Mouse (Mus musculus): ENCODE measurements at regions not wholly inside any gene's neighbourhood (a gene's known extent, or its start where the extent isn't known, plus 50 kb on each side); places are given as distances from the start of the nearest gene placed in this dataset.

DNA sequence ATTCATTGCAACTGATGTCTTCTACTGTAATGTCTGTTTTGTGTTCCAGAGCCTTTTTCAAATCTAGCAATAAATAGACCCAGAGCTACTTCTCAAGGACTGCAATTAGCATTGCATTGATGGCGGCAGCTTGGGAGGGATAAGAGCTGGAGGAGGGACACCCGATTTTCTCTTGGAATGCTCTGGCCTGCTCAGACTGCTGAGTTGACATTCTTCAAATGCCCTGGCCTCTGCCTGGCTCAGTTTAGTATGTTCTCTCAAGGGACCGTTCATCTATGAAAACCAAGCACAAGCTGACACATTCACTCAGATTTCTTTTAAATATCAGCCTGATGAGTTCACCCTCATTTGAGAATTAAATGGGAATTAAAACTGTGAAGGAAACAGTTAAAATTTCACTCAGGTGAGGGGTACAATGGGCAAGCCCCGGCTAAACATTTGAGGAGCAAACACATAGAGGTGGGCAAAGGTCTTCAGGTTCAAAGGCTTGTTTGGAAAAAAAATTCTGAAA lies 70.5 kb upstream of the Bcl6 start:
- H3K4me1 ChIP-seq (ENCODE audit: control insufficient read depth, insufficient read depth, insufficient read length): no peaks in the 10 kb centered on the region
- DNase-seq (ENCODE audit: low read depth in 1 of 2, low spot score in 2 of 2): no peak
- TF ChIP-seq POLR2A (IDR thresholded peaks at IDR 0.05; ENCODE audit: low read depth, low read length) (no peak), CTCF (IDR thresholded peaks at IDR 0.05; ENCODE audit: extremely low read depth, insufficient read depth, insufficient read length, insufficient replicate concordance) (no peak)
- no peaks in the 10 kb centered on the region for H3K36me3 ChIP-seq (ENCODE audit: control insufficient read depth, insufficient read depth, low read length)
- H3K27me3 ChIP-seq (ENCODE audit: control insufficient read depth, insufficient read depth, low read length): no peaks in the 10 kb centered on the region
- H3K27ac ChIP-seq (ENCODE audit: insufficient read depth, low read length): no peak overlapping the region
- WGBS: 89% methylated on average over 4 of the region's 4 CpGs
- no peak overlapping the region for H3K4me3 ChIP-seq (ENCODE audit: extremely low read depth, insufficient read depth, insufficient read length)

DNA sequence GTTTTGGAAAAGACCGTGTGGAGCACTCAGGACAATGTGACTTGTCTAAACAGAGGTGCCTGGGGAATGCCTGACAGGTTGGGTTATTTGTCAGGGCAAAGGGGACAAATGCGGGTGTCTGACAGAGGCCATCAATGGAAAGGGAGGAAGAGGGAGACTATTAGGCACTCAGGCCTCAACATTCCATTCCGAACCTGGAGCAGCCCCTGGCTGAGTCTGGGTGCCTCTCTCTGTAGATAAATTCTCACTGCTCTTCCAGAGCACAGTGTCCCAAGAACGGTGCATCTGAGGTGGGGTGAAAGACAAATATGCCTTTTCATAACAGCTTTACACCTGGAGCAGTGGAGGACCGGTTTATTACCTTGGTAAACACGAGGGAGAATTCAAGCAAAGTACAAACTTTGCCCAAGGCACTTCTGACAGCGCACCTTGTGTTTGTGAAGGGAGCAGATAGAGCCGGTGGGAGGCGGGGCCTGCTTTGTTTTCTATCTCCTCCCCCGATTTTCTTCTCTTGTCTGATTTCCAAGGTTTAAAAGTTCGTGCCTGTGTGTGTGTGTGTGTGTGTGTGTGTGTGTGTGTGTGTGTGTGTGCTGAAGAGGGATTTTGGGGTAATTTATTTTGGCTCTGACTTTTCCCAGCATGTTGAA lies 68.4 kb upstream of the Bcl6 start:
- WGBS: 74% methylated on average over 11 of the region's 11 CpGs
- DNase-seq (ENCODE audit: low read depth in 1 of 2, low spot score in 2 of 2): no peak
- no peak overlapping the region for H3K27ac ChIP-seq (ENCODE audit: insufficient read depth, low read length)

DNA sequence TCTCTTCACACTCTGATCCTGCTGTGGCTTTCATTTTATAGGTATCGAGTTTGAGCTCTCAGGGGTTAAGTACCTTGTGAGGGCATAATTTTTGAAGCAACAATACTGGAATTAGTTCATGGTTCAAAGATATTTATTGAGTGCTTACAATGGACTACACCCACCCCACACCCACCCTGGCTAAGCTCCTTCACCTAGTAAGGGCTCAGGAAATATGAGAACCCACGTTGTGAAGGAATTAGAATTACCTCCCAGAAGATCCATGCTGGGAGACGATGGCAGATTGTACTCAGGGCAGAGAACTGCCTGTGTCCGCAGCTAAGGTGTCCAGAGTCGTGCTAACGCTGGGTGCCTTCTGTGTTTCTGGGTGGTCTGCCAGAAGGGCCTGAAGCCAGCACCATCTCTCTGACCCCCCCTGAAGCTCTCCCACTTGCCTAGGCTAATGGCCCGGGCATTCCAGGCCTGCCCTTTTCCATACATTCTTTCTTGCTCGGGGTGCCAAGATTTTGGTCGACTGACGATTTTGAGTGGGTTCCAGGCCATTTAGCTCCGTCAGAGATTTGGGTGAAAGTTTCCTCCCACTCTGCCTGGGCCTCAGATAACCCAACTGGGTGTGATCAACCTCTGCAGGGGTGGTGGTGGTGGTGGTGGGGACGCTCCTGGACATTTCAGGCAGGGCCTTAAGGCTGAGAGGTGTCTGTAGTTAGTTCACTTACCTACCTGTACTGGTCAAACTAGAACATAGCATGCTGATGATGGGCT lies 67.7 kb upstream of the Bcl6 start:
- no peak for DNase-seq (ENCODE audit: low read depth in 1 of 2, low spot score in 2 of 2)
- H3K36me3 ChIP-seq (ENCODE audit: control insufficient read depth, insufficient read depth, low read length): no peaks in the 10 kb centered on the region
- H3K4me1 ChIP-seq (ENCODE audit: control insufficient read depth, insufficient read depth, insufficient read length): no peaks in the 10 kb centered on the region
- H3K4me3 ChIP-seq (ENCODE audit: extremely low read depth, insufficient read depth, insufficient read length): no peak overlapping the region
- TF ChIP-seq CTCF (IDR thresholded peaks at IDR 0.05; ENCODE audit: extremely low read depth, insufficient read depth, insufficient read length, insufficient replicate concordance): no peak
- TF ChIP-seq POLR2A (IDR thresholded peaks at IDR 0.05; ENCODE audit: low read depth, low read length): no peak
- H3K27me3 ChIP-seq (ENCODE audit: control insufficient read depth, insufficient read depth, low read length): no peaks in the 10 kb centered on the region
- 84% methylated on average over 12 of the region's 12 CpGs for WGBS
- no peak overlapping the region for H3K27ac ChIP-seq (ENCODE audit: insufficient read depth, low read length)

More for the DNA sequence above, 68.4 kb upstream of the Bcl6 start:
- H3K4me3 ChIP-seq (ENCODE audit: extremely low read depth, insufficient read depth, insufficient read length): no peak overlapping the region
- H3K4me1 ChIP-seq (ENCODE audit: control insufficient read depth, insufficient read depth, insufficient read length): no peaks in the 10 kb centered on the region
- TF ChIP-seq CTCF (IDR thresholded peaks at IDR 0.05; ENCODE audit: extremely low read depth, insufficient read depth, insufficient read length, insufficient replicate concordance) (no peak), POLR2A (IDR thresholded peaks at IDR 0.05; ENCODE audit: low read depth, low read length) (no peak)
- H3K36me3 ChIP-seq (ENCODE audit: control insufficient read depth, insufficient read depth, low read length): no peaks in the 10 kb centered on the region
- no peaks in the 10 kb centered on the region for H3K27me3 ChIP-seq (ENCODE audit: control insufficient read depth, insufficient read depth, low read length)

DNA sequence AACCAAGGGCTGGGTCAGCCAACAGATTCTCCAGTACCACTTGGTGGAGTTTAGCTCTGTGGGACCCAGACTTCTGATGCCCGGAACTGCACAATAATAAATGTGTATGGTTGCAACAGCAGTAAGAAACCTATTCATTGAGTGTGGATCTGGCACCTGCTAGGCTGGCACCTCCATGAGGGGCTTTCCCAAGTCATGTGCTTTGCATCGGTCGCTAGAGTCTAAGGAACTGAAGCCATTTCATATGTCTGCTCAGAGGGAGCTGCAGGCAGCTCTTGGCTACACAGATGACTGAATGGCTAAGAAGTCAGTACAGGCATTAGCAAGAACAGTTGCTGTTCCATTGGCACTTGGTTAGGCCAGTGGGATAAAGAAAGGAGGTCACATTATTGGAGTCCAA lies 65.6 kb upstream of the Bcl6 start:
- TF ChIP-seq POLR2A (IDR thresholded peaks at IDR 0.05; ENCODE audit: low read depth, low read length): no peak
- no peak for TF ChIP-seq CTCF (IDR thresholded peaks at IDR 0.05; ENCODE audit: extremely low read depth, insufficient read depth, insufficient read length, insufficient replicate concordance)
- Histone ChIP-seq H3K4me3 (ENCODE audit: extremely low read depth, insufficient read depth, insufficient read length) (no peak overlapping the region), H3K36me3 (ENCODE audit: control insufficient read depth, insufficient read depth, low read length) (no peaks in the 10 kb centered on the region), H3K27ac (ENCODE audit: insufficient read depth, low read length) (no peak overlapping the region), H3K4me1 (ENCODE audit: control insufficient read depth, insufficient read depth, insufficient read length) (no peaks in the 10 kb centered on the region), H3K27me3 (ENCODE audit: control insufficient read depth, insufficient read depth, low read length) (no peaks in the 10 kb centered on the region)
- DNase-seq (ENCODE audit: low read depth in 1 of 2, low spot score in 2 of 2): no peak
- 77% methylated on average over 3 of the region's 3 CpGs for WGBS

DNA sequence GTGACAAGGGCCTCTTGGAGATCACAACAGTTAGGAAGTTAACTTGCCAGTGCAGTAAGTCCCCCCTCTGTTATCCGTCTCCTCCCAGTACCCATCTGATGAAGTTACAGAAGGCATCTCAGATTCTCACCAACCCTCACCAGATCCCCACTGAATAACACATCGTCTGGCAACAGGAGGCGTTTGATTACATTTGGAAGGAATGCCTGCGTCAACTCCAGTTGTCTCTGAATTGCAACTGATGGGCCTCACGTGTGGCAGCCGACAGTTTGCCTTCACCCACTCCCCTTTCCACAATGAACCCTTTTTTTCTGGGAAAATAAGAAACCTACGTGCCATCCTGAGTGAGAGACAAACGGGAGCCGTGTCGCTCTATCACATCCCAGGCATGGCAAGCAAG lies 64.8 kb upstream of the Bcl6 start:
- no peak for TF ChIP-seq CTCF (IDR thresholded peaks at IDR 0.05; ENCODE audit: extremely low read depth, insufficient read depth, insufficient read length, insufficient replicate concordance)
- no peak for TF ChIP-seq POLR2A (IDR thresholded peaks at IDR 0.05; ENCODE audit: low read depth, low read length)
- H3K4me1 ChIP-seq (ENCODE audit: control insufficient read depth, insufficient read depth, insufficient read length): no peaks in the 10 kb centered on the region
- no peaks in the 10 kb centered on the region for H3K27me3 ChIP-seq (ENCODE audit: control insufficient read depth, insufficient read depth, low read length)
- DNase-seq (ENCODE audit: low read depth in 1 of 2, low spot score in 2 of 2): no peak
- no peaks in the 10 kb centered on the region for H3K36me3 ChIP-seq (ENCODE audit: control insufficient read depth, insufficient read depth, low read length)
- no peak overlapping the region for H3K27ac ChIP-seq (ENCODE audit: insufficient read depth, low read length)
- WGBS: 94% methylated on average over 10 of the region's 10 CpGs
- H3K4me3 ChIP-seq (ENCODE audit: extremely low read depth, insufficient read depth, insufficient read length): no peak overlapping the region

DNA sequence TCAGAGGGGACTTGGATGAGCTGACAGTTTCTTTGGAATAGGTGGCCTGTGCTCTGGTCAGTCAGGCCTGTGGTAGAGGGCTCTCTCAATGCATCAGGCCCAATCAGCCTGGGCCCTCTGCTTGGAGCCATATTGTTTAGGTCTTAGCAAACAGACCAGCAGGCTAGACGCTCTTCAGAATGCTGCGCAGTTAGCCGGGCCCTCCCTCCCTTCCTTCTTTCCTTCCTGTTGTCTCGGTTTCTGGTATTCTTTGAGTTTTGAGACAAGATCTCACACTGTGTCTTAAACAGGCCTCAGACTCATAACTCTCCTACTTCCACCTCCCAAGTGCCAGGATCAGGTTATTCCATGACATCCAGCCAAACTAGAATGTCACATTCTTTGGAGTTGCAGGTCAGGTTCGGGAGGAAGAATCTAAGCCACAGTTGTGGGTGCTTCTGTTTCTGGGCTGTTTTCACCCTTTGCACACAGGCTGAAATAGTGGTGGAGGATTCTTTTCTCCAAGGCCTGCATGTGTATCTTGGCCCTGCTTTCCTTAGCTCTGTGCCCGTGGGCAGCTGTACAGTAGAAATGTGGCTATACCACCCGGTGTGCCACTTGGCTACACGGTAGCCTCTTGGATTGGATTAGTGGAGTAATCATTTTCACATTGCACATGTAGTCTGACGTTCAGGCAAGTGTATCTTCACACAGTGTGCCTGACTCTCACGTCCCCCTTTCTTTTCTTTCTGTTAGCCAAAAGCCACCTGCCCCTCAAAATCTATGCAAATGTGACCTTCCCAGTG lies 62.4 kb upstream of the Bcl6 start:
- DNase-seq (ENCODE audit: low read depth in 1 of 2, low spot score in 2 of 2): no peak
- no peak for TF ChIP-seq CTCF (IDR thresholded peaks at IDR 0.05; ENCODE audit: extremely low read depth, insufficient read depth, insufficient read length, insufficient replicate concordance)
- no peak for TF ChIP-seq POLR2A (IDR thresholded peaks at IDR 0.05; ENCODE audit: low read depth, low read length)
- H3K4me3 ChIP-seq (ENCODE audit: extremely low read depth, insufficient read depth, insufficient read length): no peak overlapping the region
- WGBS: 69% methylated on average over 10 of the region's 10 CpGs
- H3K27me3 ChIP-seq (ENCODE audit: control insufficient read depth, insufficient read depth, low read length): no peaks in the 10 kb centered on the region
- H3K4me1 ChIP-seq (ENCODE audit: control insufficient read depth, insufficient read depth, insufficient read length): no peaks in the 10 kb centered on the region
- no peaks in the 10 kb centered on the region for H3K36me3 ChIP-seq (ENCODE audit: control insufficient read depth, insufficient read depth, low read length)
- no peak overlapping the region for H3K27ac ChIP-seq (ENCODE audit: insufficient read depth, low read length)

Measured in spleen, adult 2 months (tissue).